Mouse (Mus musculus) ES-Bruce4 (cell line): ENCODE measurements around the gene Cpne5. TPM values are rescaled to one million over a fixed set of nuclear protein-coding genes. Genes with fewer than 3 reads are reported as not detected.

Source experiments
- H3K27ac ChIP-seq: 2 replicates; pipeline ENCODE4 v1.5.1; 2012; ENCODE audit warnings: low read length, inconsistent platforms; ENCODE audit not compliant: insufficient read depth
- H3K27me3 ChIP-seq: 2 replicates; pipeline ENCODE4 v1.6.1; 2012; ENCODE audit warnings: mild to moderate bottlenecking, low read length, inconsistent platforms; ENCODE audit not compliant: control insufficient read depth, poor library complexity, insufficient read depth, severe bottlenecking
- H3K36me3 ChIP-seq: 2 replicates; pipeline ENCODE4 v1.6.1; 2012; ENCODE audit warnings: inconsistent platforms, mild to moderate bottlenecking, low read length, moderate library complexity; ENCODE audit not compliant: control insufficient read depth, poor library complexity, insufficient read depth, severe bottlenecking
- H3K4me1 ChIP-seq: one replicate; pipeline ENCODE4 v1.8.1; 2011; ENCODE audit warnings: low read length; ENCODE audit not compliant: control insufficient read depth, insufficient read depth
- H3K4me3 ChIP-seq: 2 replicates; pipeline ENCODE4 v1.5.1; 2011; ENCODE audit warnings: low read depth, mild to moderate bottlenecking, low read length
- H3K9ac ChIP-seq: 2 replicates; pipeline ENCODE4 v1.6.1; 2012; ENCODE audit warnings: low read depth, mild to moderate bottlenecking, inconsistent platforms; ENCODE audit not compliant: poor library complexity, severe bottlenecking
- H3K9me3 ChIP-seq: replicated peaks from 2 replicates; pipeline ENCODE4 v1.6.1; 2012; ENCODE audit warnings: mild to moderate bottlenecking, low read length, inconsistent platforms; ENCODE audit not compliant: control insufficient read depth, poor library complexity, insufficient read depth, severe bottlenecking
- CTCF ChIP-seq: IDR thresholded peaks from one replicate; pipeline ENCODE4 v1.8.1; 2011; ENCODE audit warnings: low read depth, low read length
- EP300 ChIP-seq: IDR thresholded peaks from 2 replicates; pipeline ENCODE4 v1.6.1; 2011; ENCODE audit warnings: low read depth, low read length; ENCODE audit not compliant: insufficient read depth
- POLR2A ChIP-seq: IDR thresholded peaks from one replicate; pipeline ENCODE4 v1.8.1; 2011; ENCODE audit warnings: low read length; ENCODE audit not compliant: insufficient read depth
- polyA plus RNA-seq: library from polyadenylated mRNA; stranded (reverse); fragments of >200 nt; gene quantifications from 2 replicates; pipeline ENCODE4 v1.2.4, GENCODE M21; 2011; ENCODE audit warnings: low read depth; ENCODE audit not compliant: missing spikeins, insufficient read depth, insufficient read length

Cpne5 gene
- polyA plus RNA-seq, 1 experiment: 4.4 TPM

- no peak overlapping the region for H3K4me3 ChIP-seq
- TF ChIP-seq POLR2A (no peak), EP300 (no peak), CTCF (no peak)
These were observed 57.4 kb downstream of the Cpne5 start for GRCm38 (mm10) chr17:29180406-29181127.

GRCm38 (mm10) chr17:29179917-29180316 lies 58.0 kb downstream of the Cpne5 start:
- Histone ChIP-seq H3K36me3 (no peaks in the 10 kb centered on the region), H3K4me1 (peaks cover 3% of the 10 kb centered on the region), H3K4me3 (no peak overlapping the region), H3K9ac (no peak overlapping the region), H3K9me3 (no peaks in the 10 kb centered on the region), H3K27ac (no peak overlapping the region), H3K27me3 (no peaks in the 10 kb centered on the region)
- TF ChIP-seq EP300: no peak
- TF ChIP-seq CTCF: no peak
- no peak for TF ChIP-seq POLR2A

More at GRCm38 (mm10) chr17:29180406-29181127, 57.4 kb downstream of the Cpne5 start:
- Histone ChIP-seq H3K9ac (no peak overlapping the region), H3K27me3 (no peaks in the 10 kb centered on the region), H3K27ac (no peak overlapping the region), H3K36me3 (no peaks in the 10 kb centered on the region), H3K9me3 (no peaks in the 10 kb centered on the region), H3K4me1 (peaks cover 5% of the 10 kb centered on the region)

- Histone ChIP-seq H3K9me3 (no peaks in the 10 kb centered on the region), H3K4me3 (no peak overlapping the region), H3K4me1 (no peaks in the 10 kb centered on the region), H3K27ac (no peak overlapping the region), H3K9ac (no peak overlapping the region), H3K36me3 (no peaks in the 10 kb centered on the region), H3K27me3 (no peaks in the 10 kb centered on the region)
- no peak for TF ChIP-seq CTCF
- TF ChIP-seq POLR2A: no peak
- TF ChIP-seq EP300: no peak
These were observed 59.4 kb downstream of the Cpne5 start for GRCm38 (mm10) chr17:29178503-29179059.

- Histone ChIP-seq H3K27ac (no peak overlapping the region), H3K36me3 (no peaks in the 10 kb centered on the region), H3K27me3 (no peaks in the 10 kb centered on the region), H3K4me3 (no peak overlapping the region), H3K4me1 (no peaks in the 10 kb centered on the region), H3K9ac (no peak overlapping the region), H3K9me3 (no peaks in the 10 kb centered on the region)
- TF ChIP-seq CTCF (peak; percentile 82), EP300 (no peak)
These were observed 61.3 kb downstream of the Cpne5 start for GRCm38 (mm10) chr17:29176391-29177267.

- no peak overlapping the region for H3K9ac ChIP-seq
- H3K36me3 ChIP-seq: no peaks in the 10 kb centered on the region
- H3K27me3 ChIP-seq: no peaks in the 10 kb centered on the region
- H3K9me3 ChIP-seq: no peaks in the 10 kb centered on the region
- H3K27ac ChIP-seq: no peak overlapping the region
- TF ChIP-seq POLR2A: no peak
- no peak for TF ChIP-seq EP300
- no peak for TF ChIP-seq CTCF
- no peak overlapping the region for H3K4me3 ChIP-seq
- no peaks in the 10 kb centered on the region for H3K4me1 ChIP-seq
These were observed 62.3 kb downstream of the Cpne5 start for GRCm38 (mm10) chr17:29175693-29176092.

- H3K27ac ChIP-seq: no peak overlapping the region
- H3K27me3 ChIP-seq: no peaks in the 10 kb centered on the region
- H3K36me3 ChIP-seq: no peaks in the 10 kb centered on the region
- H3K9ac ChIP-seq: no peak overlapping the region
- no peaks in the 10 kb centered on the region for H3K9me3 ChIP-seq
- H3K4me1 ChIP-seq: no peaks in the 10 kb centered on the region
- TF ChIP-seq CTCF (no peak), POLR2A (no peak), EP300 (no peak)
- H3K4me3 ChIP-seq: no peak overlapping the region
These were observed 64.8 kb downstream of the Cpne5 start for GRCm38 (mm10) chr17:29173165-29173564.
